Mouse (Mus musculus): ENCODE results near the gene Npas2.

The Npas2 gene

GRCm38 (mm10) chr1:39376121-39376520 is 182.6 kb downstream of the Npas2 start:
- DNase-seq (ENCODE audit: low spot score in 2 of 2), result no peak

GRCm38 (mm10) chr1:39376726-39377240 is 183.3 kb downstream of the Npas2 start:
- DNase-seq (ENCODE audit: low spot score in 2 of 2), result no peak

GRCm38 (mm10) chr1:39378540-39378939 is 185.0 kb downstream of the Npas2 start:
- DNase-seq (ENCODE audit: low spot score in 2 of 2), result no peak

- DNase-seq (ENCODE audit: low spot score in 2 of 2), result no peak
Observed at GRCm38 (mm10) chr1:39379021-39379420, 185.5 kb downstream of the Npas2 start.

- DNase-seq (ENCODE audit: low spot score in 2 of 2), result no peak
Observed at GRCm38 (mm10) chr1:39381017-39381416, 187.5 kb downstream of the Npas2 start.

GRCm38 (mm10) chr1:39384914-39385313 is 191.4 kb downstream of the Npas2 start:
- DNase-seq (ENCODE audit: low spot score in 2 of 2), result no peak

GRCm38 (mm10) chr1:39386456-39386855 is 192.9 kb downstream of the Npas2 start:
- no peak for DNase-seq (ENCODE audit: low spot score in 2 of 2)

GRCm38 (mm10) chr1:39387497-39387896 is 194.0 kb downstream of the Npas2 start:
- no peak for DNase-seq (ENCODE audit: low spot score in 2 of 2)

GRCm38 (mm10) chr1:39388163-39388562 is 194.6 kb downstream of the Npas2 start:
- no peak for DNase-seq (ENCODE audit: low spot score in 2 of 2)

GRCm38 (mm10) chr1:39389338-39389737 is 195.8 kb downstream of the Npas2 start:
- no peak for DNase-seq (ENCODE audit: low spot score in 2 of 2)

GRCm38 (mm10) chr1:39391652-39392051 is 198.1 kb downstream of the Npas2 start:
- DNase-seq (ENCODE audit: low spot score in 2 of 2), result no peak

- peak; percentile 55 to 78 for DNase-seq (ENCODE audit: low spot score in 2 of 2)
Observed at GRCm38 (mm10) chr1:39392189-39392588, 198.7 kb downstream of the Npas2 start.

- DNase-seq (ENCODE audit: low spot score in 2 of 2), result no peak
Observed at GRCm38 (mm10) chr1:39393217-39393867, 199.8 kb downstream of the Npas2 start.

GRCm38 (mm10) chr1:39394096-39394495 is 200.6 kb downstream of the Npas2 start:
- no peak for DNase-seq (ENCODE audit: low spot score in 2 of 2)

- DNase-seq (ENCODE audit: low spot score in 2 of 2), result no peak
Observed at GRCm38 (mm10) chr1:39394650-39395049, 201.1 kb downstream of the Npas2 start.

GRCm38 (mm10) chr1:39396347-39396746 is 202.8 kb downstream of the Npas2 start:
- DNase-seq (ENCODE audit: low spot score in 2 of 2), result no peak

- no peak for DNase-seq (ENCODE audit: low spot score in 2 of 2)
Observed at GRCm38 (mm10) chr1:39398284-39398683, 204.8 kb downstream of the Npas2 start.

GRCm38 (mm10) chr1:39399228-39399627 is 205.7 kb downstream of the Npas2 start:
- DNase-seq (ENCODE audit: low spot score in 2 of 2), result no peak

GRCm38 (mm10) chr1:39400173-39400572 is 206.6 kb downstream of the Npas2 start:
- DNase-seq (ENCODE audit: low spot score in 2 of 2), result no peak

- no peak for DNase-seq (ENCODE audit: low spot score in 2 of 2)
Observed at GRCm38 (mm10) chr1:39407108-39407507, 213.6 kb downstream of the Npas2 start.

- DNase-seq (ENCODE audit: low spot score in 2 of 2), result no peak
Observed at GRCm38 (mm10) chr1:39408123-39408522, 214.6 kb downstream of the Npas2 start.

GRCm38 (mm10) chr1:39408668-39409067 is 215.1 kb downstream of the Npas2 start:
- DNase-seq (ENCODE audit: low spot score in 2 of 2), result no peak

- DNase-seq (ENCODE audit: low spot score in 2 of 2), result no peak
Observed at GRCm38 (mm10) chr1:39410085-39410821, 216.7 kb downstream of the Npas2 start.
